Mouse (Mus musculus) hematopoietic stem cell, adult 5-6 weeks (primary cell): ENCODE results near the gene Gm28042. TPM values are rescaled to one million over a fixed set of nuclear protein-coding genes. Genes with fewer than 3 reads are reported as not detected.
A peak's percentile ranks its signal among the peaks of the same experiment; 100 is the strongest.

Experiments used
- ATAC-seq, 2 experiments: fragments of 125-278 bp in 1 of 2; replicated peaks in 1 of 2; 2 replicates each; pipeline ENCODE4 v1.8.0; 2016 to 2017; ENCODE audit warnings: inconsistent platforms in 2 of 2, mild to moderate bottlenecking in 2 of 2, moderate number of reproducible peaks in 2 of 2, low read depth in 1 of 2, moderate TSS enrichment in 1 of 2; ENCODE audit not compliant: low FRiP score in 2 of 2, poor library complexity in 2 of 2, severe bottlenecking in 2 of 2, insufficient read depth in 1 of 2, low TSS enrichment in 1 of 2
- total RNA-seq: library from RNA; stranded (forward); fragments of 172-1452, 232-1000 nt; gene quantifications from 2 replicates; pipeline ENCODE4 v1.2.3, GENCODE M21; 2017

Gene Gm28042
- total RNA-seq, 1 experiment from 2014 or later: 0.15 TPM

GRCm38 (mm10) chr2:120046486-120047310 lies 19.4 kb downstream of the Gm28042 start:
- no peak for ATAC-seq

- ATAC-seq: no peak
Measured at GRCm38 (mm10) chr2:120048173-120048572, 20.9 kb downstream of the Gm28042 start.

- ATAC-seq: peak in 1 of 2 experiments; percentile 46; a peak in 1 of 4 replicates
Measured at GRCm38 (mm10) chr2:120049632-120050274, 22.5 kb downstream of the Gm28042 start.

DNA sequence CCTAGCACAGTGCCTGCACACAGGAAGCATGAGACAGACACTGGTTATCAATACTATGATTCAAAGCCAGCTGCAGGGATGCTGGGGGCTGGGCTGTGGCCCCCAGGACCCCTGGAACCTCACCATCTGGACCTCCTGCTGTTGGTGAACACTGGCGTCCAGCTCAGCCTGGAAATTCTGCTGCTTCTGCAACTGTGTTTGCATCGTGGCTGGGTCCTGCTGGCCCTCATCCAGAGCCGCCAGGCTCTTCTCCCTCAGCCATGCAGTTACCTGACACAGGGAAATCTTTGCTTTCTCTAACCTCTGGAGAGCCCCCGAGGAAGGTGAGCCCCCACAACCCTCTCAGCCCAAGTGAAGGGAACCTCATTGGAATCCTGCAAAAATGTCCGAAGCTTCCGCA lies 24.1 kb downstream of the Gm28042 start:
- ATAC-seq: no peak

GRCm38 (mm10) chr2:120054771-120055552 lies 27.7 kb downstream of the Gm28042 start:
- ATAC-seq: no peak

- ATAC-seq: no peak
Measured at GRCm38 (mm10) chr2:120055923-120056322, 28.6 kb downstream of the Gm28042 start.

- no peak for ATAC-seq
Measured at GRCm38 (mm10) chr2:120058818-120059217, 31.5 kb downstream of the Gm28042 start.

GRCm38 (mm10) chr2:120059466-120059865 lies 32.2 kb downstream of the Gm28042 start:
- no peak for ATAC-seq

- ATAC-seq: no peak
Measured at GRCm38 (mm10) chr2:120060190-120060589, 32.9 kb downstream of the Gm28042 start.

DNA sequence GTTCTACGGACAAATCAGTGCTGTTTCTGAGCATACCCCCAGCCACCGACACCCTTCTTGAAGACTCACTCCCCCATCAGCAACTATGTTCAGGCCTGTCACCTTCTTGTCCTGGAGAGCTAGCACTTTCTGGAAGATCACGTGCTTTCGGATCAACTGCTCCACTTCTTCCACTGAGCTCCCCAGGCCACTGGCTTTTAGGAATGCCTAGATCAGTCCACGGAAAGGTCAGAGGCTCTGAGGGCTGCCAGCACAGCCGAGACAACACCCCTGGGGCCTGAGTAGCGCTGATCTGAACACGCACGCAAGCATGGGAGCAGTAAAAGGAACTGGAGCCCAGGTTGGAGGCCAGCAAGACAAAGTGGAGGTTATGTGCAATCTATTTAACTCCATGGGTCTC lies 33.4 kb downstream of the Gm28042 start:
- no peak for ATAC-seq

DNA sequence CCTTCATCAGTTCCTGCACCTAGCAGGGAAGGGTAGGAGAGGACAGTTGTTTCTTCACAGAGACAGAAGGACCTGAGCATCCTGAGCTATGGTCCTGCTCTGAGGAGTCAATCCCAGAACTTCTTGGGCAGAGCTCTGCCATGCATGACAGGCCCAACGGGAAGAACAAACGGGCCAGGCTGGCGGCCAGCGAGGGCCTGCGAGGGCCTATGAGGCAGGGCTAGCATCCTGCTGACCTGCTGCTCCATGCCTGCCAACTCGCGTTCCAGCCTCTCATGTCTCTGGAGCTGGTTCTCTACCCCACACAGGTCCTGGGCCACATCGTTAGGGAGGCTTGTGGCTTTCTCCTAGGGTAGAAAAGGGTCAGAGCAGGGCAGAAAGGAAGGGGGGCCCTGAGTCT lies 35.0 kb downstream of the Gm28042 start:
- ATAC-seq: no peak

DNA sequence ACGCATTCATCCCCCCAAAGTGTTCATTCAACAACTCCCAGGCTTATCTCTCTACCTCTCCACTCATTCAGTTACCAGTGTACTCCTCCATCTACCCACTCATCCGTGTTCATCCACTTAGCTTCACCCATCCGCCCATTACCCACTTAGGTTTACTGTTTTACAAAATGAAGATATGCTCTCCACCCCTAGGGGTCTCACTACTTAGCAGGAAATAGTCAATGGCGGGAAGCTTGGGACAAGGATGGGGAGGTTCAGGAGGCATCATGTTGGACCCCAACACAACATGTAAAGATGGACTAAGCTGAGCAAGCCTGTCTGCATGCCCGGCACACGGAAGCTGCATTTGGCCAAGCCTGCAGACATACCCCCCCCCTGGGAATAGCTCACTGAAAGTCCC lies 37.3 kb downstream of the Gm28042 start:
- ATAC-seq: no peak

DNA sequence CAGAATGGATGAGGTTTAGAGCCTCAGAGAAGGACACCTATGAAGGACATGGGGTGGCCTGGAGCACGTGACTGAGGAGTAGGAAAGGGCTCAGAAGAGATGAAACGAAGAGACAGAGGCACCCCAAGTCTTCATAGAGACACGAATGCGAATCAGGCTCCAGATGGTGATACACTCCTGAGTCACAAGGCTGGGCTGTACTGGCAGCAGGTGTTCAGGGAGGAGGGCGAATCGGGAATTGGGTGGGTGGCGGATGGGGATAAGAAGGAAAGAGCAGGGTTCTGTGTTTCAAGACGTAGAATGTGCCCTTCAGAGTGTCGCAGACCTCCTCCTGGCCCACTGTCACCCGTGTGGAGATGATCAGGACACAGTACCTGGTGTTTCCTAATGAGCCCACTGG lies 38.0 kb downstream of the Gm28042 start:
- ATAC-seq: no peak

GRCm38 (mm10) chr2:120066224-120066623 lies 38.9 kb downstream of the Gm28042 start:
- ATAC-seq: no peak

- ATAC-seq: peak; percentile 34 to 55; a peak in 3 of 4 replicates
Measured at GRCm38 (mm10) chr2:120068555-120069465, 41.5 kb downstream of the Gm28042 start.

GRCm38 (mm10) chr2:120069466-120069990 lies 42.2 kb downstream of the Gm28042 start:
- no peak for ATAC-seq

GRCm38 (mm10) chr2:120074096-120074495 lies 46.8 kb downstream of the Gm28042 start:
- no peak for ATAC-seq
